Mouse (Mus musculus): ENCODE results near the gene Dmgdh. TPM values are rescaled to one million over a fixed set of nuclear protein-coding genes. Genes with fewer than 3 reads are reported as not detected.

Dmgdh gene
- polyA plus RNA-seq (2015; fragmentation: Nextera tagmentation; extraction: Ambion mirVana), result 0.30 and 0.31 TPM in 2 replicates

DNA sequence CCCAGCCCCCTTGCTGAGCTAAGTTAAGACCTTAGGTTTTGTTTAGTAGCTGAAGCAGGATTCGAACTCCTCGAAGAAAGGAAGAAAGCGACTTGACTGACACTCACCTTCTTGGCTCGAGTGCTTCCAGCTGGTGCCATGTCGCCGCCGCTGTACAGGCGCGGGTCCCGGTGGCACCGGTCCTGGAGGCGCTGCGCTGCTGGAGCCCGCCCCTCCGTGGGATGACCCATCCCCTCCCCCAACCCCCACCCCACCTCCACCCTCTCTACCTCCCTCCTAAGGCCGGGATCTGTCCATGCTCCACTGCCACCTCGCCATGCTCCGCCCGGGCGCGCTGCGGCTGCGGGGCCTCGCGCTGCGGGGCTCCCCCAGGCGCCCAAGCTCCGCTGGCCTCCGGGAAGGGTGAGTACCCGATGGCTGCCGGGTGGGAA, at the start of gene Dmgdh, which contains the start of gene Bhmt2:
TSS of gene Dmgdh (plus strand) at position 303 of the 431 bp plus-strand sequence.
TSS of gene Bhmt2 (minus strand) at position 172 of the 431 bp plus-strand sequence.
- Histone ChIP-seq H3K9ac (no peak within 1 kb of the TSS), H3K4me2 (peak within 1 kb of the TSS; percentile 38), H3K4me3 (no peak within 1 kb of the TSS; the same call in 1 of the 2 replicates), H3K27me3 (0 out of 2 replicates have a peak, but pooled peaks cover 4% of the 10 kb centered on the region), H3K36me3 (no peaks in the 10 kb centered on the region), H3K27ac (replicated peaks) (no peak within 1 kb of the TSS), H3K9me3 (no peaks in the 10 kb centered on the region), H3K4me1 (replicated peaks) (0 out of 2 replicates have a peak, but pooled peaks cover 3% of the 10 kb centered on the region)
- WGBS, result 10% methylated on average over 31 of the region's 31 CpGs
- no peak for ATAC-seq (ENCODE audit: low FRiP score, low read depth)

DNA sequence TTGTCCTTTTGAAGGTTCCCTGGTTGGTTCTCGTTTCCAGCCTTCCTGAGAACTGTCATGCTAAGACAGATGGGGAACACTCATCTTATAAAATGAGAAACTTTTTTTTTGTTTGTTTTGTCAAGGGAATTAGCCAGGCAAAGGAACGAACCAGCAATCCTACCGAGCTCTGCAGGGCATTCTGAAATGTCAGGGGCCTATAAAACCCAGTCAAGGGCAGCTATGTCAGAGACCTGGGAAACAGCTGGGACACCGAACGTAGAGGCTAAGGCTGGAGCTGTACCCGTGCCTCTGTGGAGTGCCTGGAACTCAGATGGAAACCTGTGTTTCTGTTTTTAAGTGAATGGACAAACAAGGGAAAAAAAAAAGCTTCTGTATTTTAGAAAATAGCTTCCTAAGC, 45.4 kb upstream of the Dmgdh start:
- whole genome bisulfite sequencing, result 19% methylated on average over 6 of the region's 6 CpGs

DNA sequence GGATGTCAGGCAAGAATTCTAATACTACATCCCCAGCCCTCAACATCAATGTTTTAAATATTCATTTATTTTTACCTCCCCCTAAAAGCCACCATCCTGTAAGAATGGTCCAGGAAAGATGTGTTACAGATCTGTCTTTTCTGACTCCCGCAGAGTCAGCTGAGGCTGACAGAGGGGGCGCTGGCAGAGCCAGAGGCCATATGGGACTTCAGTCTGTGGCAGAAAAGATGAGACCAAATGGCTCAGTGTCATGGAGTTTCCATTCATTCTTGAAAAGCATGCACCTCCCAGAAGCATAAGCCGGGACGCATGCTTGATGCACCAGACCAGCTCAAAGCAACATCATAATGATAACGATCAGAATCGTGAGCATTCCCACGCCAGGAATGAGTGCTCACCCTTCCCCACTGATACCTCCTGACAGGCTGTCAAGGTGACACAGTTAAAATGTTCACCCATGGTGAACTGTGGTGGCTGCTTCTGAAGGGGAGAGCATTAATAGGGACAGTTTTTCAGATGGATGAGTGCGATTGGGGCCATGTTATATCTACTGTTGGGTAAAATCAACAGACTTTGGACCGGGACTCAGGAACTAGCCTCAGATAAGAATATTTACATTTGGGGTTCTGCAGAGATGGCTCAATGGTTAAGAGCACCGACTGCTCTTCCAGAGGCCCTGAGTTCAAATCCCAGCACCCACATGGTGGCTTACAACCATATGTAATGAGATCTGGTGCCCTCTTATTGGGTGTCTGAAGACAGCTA, 43.1 kb upstream of the Dmgdh start:
- ATAC-seq (ENCODE audit: low FRiP score, low read depth), result no peak
- H3K36me3 ChIP-seq, result no peaks in the 10 kb centered on the region
- H3K4me3 ChIP-seq, result no peak overlapping the region
- H3K9me3 ChIP-seq, result no peaks in the 10 kb centered on the region
- H3K4me2 ChIP-seq, result no peak overlapping the region
- no peak overlapping the region for H3K9ac ChIP-seq
- WGBS, result 80% methylated on average over 10 of the region's 10 CpGs
- no peaks in the 10 kb centered on the region for H3K4me1 ChIP-seq (replicated peaks)
- H3K27ac ChIP-seq (replicated peaks), result no peak overlapping the region
- no peaks in the 10 kb centered on the region for H3K27me3 ChIP-seq

More for the DNA sequence above, 45.4 kb upstream of the Dmgdh start:
- H3K9ac ChIP-seq, result no peak overlapping the region
- H3K4me3 ChIP-seq, result no peak overlapping the region
- no peaks in the 10 kb centered on the region for H3K27me3 ChIP-seq
- no peak overlapping the region for H3K27ac ChIP-seq (replicated peaks)
- H3K36me3 ChIP-seq, result no peaks in the 10 kb centered on the region
- no peak for ATAC-seq (ENCODE audit: low FRiP score, low read depth)
- no peaks in the 10 kb centered on the region for H3K9me3 ChIP-seq
- H3K4me2 ChIP-seq, result no peak overlapping the region
- H3K4me1 ChIP-seq (replicated peaks), result no peaks in the 10 kb centered on the region

DNA sequence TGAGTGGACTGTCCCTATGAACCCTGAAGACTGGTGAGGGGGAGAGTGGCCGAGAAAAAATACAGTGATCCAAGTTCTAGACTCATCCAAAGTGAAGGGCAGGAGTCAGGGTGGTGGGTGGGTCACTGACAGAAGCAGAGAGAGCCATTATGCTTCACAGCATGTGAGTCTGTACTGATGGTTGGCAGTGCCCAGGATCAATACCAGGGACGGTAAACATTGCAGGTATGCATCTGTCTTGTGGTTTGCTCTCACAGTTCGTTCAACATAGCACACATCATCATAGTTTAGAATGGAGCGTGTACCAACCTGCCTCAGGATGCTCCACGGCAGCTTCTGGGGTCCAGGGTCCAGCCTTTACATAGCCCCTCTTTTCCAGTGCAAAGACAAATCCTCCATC, 41.3 kb upstream of the Dmgdh start:
- 89% methylated on average over 5 of the region's 5 CpGs for WGBS
- ATAC-seq (ENCODE audit: low FRiP score, low read depth), result no peak
- H3K36me3 ChIP-seq, result no peaks in the 10 kb centered on the region
- H3K27ac ChIP-seq (replicated peaks), result no peak overlapping the region
- H3K9me3 ChIP-seq, result no peaks in the 10 kb centered on the region
- no peak overlapping the region for H3K9ac ChIP-seq
- no peak overlapping the region for H3K4me3 ChIP-seq
- no peaks in the 10 kb centered on the region for H3K27me3 ChIP-seq
- H3K4me2 ChIP-seq, result no peak overlapping the region
- no peaks in the 10 kb centered on the region for H3K4me1 ChIP-seq (replicated peaks)

DNA sequence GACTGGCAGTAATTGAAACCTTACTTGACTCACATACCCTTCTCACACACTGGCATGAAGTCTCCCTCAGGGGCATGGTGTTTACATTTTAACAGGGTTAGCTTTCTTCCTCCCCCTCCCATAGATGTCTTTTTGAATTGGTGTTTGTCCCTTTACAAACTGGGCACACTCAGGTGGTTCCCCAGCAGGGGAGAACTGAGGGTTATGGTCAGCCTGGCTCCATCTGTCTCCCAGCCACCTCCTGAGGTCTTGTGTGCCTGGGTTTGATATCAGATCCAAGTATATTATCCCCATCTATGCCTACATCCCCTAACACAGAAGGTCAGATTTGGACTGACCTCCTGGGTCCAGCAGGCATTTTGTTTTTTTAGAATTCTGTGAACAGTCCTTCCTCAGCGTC, 37.7 kb upstream of the Dmgdh start:
- H3K4me3 ChIP-seq, result no peak overlapping the region
- 80% methylated on average over 1 of the region's 1 CpGs for WGBS
- no peak overlapping the region for H3K27ac ChIP-seq (replicated peaks)
- no peaks in the 10 kb centered on the region for H3K27me3 ChIP-seq
- no peaks in the 10 kb centered on the region for H3K9me3 ChIP-seq
- H3K36me3 ChIP-seq, result no peaks in the 10 kb centered on the region
- no peak overlapping the region for H3K4me2 ChIP-seq
- H3K9ac ChIP-seq, result no peak overlapping the region
- no peak for ATAC-seq (ENCODE audit: low FRiP score, low read depth)
- no peaks in the 10 kb centered on the region for H3K4me1 ChIP-seq (replicated peaks)

DNA sequence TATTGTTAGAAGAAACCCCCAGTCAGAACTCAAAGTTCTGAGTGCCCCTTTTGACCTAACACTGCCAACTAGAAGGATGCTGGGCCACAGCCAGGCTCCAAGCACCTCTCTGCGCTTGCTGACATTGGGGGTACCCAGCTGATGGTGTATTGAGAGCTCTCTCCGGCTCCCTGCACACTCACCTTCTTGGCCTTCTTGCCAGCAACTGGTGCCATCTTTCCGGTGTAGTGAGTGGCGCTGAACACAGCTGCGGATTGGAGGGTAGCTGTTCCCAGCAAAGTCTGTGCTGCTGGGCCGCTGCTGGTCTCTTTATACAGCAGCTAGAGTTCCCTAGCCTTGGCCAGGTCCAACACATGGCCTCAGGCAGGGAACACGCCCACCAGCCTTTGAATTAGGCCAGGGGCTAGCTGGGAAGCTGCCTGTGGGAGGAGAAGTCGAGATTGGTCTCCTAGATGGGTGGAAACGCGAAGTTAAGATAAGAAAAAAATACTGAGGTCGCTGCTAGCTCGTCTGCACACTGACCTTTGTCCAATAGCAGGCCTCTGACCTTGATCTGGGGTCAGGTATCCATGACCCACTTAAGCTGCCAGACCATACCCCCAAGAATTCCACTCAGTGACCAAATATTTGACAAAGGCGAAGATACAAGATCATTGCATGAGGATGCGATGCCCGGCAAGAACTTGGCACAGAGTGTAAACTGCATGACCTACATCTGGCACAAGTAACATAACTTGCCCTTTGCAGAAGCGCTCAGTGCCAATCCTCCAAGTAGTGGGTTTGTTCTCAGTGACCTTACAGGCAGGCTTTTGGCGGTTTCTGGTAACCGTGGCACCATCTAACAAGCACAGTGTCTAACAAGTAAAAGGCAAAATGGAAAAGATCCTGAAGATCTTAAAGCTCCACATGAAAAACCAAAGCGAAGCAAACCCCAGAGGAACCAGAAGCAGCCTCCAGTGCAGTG, 36.7 kb upstream of the Dmgdh start, which contains the start of gene Bhmt:
TSS of gene Bhmt (minus strand) at position 680 of the 964 bp plus-strand sequence.
- Histone ChIP-seq H3K36me3 (no peaks in the 10 kb centered on the region), H3K9ac (no peak within 1 kb of the TSS), H3K27ac (replicated peaks) (no peak within 1 kb of the TSS), H3K4me2 (no peak within 1 kb of the TSS), H3K4me1 (replicated peaks) (no peaks in the 10 kb centered on the region), H3K4me3 (no peak within 1 kb of the TSS), H3K27me3 (no peaks in the 10 kb centered on the region), H3K9me3 (no peaks in the 10 kb centered on the region)
- no peak for ATAC-seq (ENCODE audit: low FRiP score, low read depth)
- WGBS, result 74% methylated on average over 19 of the region's 19 CpGs

DNA sequence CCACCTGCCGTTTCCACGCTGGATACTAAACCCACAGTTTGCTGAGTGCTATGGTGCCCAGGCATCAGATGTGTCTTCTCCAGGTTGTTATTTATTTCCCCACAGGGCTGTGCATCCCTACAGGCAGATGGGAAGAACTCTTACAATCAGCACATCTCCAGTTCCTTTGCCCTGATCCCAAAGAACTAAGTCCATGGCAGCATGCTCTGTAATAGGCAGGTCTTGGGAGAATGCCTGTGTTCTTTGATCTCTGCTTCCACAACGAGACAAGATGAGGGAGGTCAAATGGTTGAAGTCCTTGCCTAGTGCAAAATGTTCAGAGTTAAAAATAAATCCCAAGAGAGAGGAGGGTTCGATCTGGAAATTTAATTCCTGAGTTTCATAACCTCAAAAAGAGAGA, 34.6 kb upstream of the Dmgdh start:
- ATAC-seq (ENCODE audit: low FRiP score, low read depth), result no peak
- H3K4me1 ChIP-seq (replicated peaks), result no peaks in the 10 kb centered on the region
- 69% methylated on average over 4 of the region's 4 CpGs for WGBS

DNA sequence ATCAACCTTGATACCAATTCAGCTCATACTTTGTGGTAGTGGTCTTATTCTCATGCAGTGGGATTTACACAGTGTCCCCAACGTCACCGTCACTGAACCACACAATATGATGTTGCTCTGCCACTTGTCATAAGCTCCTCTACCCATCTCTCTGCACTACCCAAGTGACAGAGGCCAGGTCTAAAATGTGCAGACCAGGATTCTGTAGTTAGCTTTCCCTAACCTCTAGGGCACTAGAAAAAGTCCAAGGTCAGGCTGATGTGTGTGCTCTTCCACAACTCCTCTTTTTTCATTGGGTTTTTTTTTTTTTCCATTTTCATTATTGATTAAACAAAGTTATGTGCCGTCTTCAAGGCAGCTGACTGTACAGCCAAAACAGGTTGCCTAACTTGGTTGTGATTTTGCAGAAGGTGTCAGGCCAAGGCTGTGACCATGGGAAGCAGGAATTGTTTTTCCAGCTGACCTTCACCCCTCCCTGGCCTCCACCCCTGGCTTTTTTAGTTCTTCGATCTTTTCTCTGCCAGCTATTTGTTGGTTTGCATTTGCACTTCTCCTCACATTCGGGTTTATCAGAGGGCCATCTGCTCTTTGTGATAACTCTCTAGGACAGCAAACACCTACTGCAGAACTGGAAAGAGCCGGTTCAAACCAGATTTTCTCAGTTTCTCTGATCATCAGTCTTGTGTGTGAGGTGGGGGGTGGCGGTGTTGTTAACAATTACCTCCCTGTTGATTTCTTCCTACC, 25.7 kb upstream of the Dmgdh start:
- H3K36me3 ChIP-seq, result no peaks in the 10 kb centered on the region
- no peaks in the 10 kb centered on the region for H3K9me3 ChIP-seq
- H3K27me3 ChIP-seq, result no peaks in the 10 kb centered on the region
- H3K4me1 ChIP-seq (replicated peaks), result no peaks in the 10 kb centered on the region
- H3K4me3 ChIP-seq, result no peak overlapping the region
- H3K4me2 ChIP-seq, result no peak overlapping the region
- H3K27ac ChIP-seq (replicated peaks), result no peak overlapping the region
- 80% methylated on average over 7 of the region's 7 CpGs for WGBS
- ATAC-seq (ENCODE audit: low FRiP score, low read depth), result no peak
- H3K9ac ChIP-seq, result no peak overlapping the region

More for the DNA sequence above, 34.6 kb upstream of the Dmgdh start:
- Histone ChIP-seq H3K27ac (replicated peaks) (no peak overlapping the region), H3K36me3 (no peaks in the 10 kb centered on the region), H3K4me2 (no peak overlapping the region), H3K9me3 (no peaks in the 10 kb centered on the region), H3K4me3 (no peak overlapping the region), H3K27me3 (no peaks in the 10 kb centered on the region), H3K9ac (no peak overlapping the region)

DNA sequence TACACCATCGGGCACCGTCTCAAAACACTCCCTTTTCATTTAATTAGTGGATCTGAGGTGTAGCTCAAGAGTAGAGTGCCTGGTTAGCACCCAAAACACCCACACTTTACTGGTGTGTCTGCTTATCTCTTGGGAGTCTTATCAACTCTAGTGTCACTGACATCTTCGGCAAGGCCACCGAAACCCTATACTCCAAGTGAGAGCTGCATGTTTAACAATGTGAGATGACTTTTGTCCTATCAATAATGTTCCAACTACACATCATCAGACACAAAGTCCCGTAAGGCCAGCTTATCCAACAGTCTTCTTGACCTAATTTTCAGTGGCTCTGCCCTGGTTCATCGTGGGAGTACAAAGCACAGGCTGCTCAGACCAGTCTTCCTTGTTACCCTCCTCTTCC, 20.9 kb upstream of the Dmgdh start:
- Histone ChIP-seq H3K9me3 (no peaks in the 10 kb centered on the region), H3K27me3 (no peaks in the 10 kb centered on the region), H3K4me2 (no peak overlapping the region), H3K4me3 (no peak overlapping the region), H3K36me3 (no peaks in the 10 kb centered on the region), H3K9ac (no peak overlapping the region), H3K27ac (replicated peaks) (no peak overlapping the region), H3K4me1 (replicated peaks) (no peaks in the 10 kb centered on the region)
- WGBS, result 97% methylated on average over 6 of the region's 6 CpGs
- ATAC-seq (ENCODE audit: low FRiP score, low read depth), result no peak

DNA sequence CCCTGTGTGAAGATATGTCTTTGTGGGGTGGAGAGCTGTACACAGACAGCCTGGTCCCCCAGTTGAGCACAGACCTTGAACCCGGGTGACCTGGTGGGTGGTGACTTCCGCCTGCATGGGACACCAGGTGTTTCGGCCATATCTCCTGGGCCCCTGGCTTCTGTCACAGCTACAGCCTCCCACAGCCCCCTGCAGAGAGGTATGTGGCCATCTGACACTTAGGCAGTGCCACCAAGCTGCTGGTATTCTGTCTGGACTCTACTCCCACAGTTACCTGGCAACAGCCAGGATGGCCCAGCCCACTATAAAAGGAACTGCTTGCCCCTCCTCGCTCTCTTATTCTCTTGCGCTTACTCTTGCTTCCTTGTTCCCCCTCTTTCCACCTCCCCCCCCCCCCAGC, 16.3 kb upstream of the Dmgdh start:
- H3K27ac ChIP-seq (replicated peaks), result no peak overlapping the region
- no peak overlapping the region for H3K4me3 ChIP-seq
- H3K27me3 ChIP-seq, result no peaks in the 10 kb centered on the region
- WGBS, result 59% methylated on average over 5 of the region's 5 CpGs
- no peaks in the 10 kb centered on the region for H3K4me1 ChIP-seq (replicated peaks)
- ATAC-seq (ENCODE audit: low FRiP score, low read depth), result 0 out of 2 replicates have a peak, but pooled peaks have one; percentile 38
- H3K4me2 ChIP-seq, result no peak overlapping the region
- H3K9me3 ChIP-seq, result no peaks in the 10 kb centered on the region
- H3K9ac ChIP-seq, result no peak overlapping the region
- H3K36me3 ChIP-seq, result no peaks in the 10 kb centered on the region

DNA sequence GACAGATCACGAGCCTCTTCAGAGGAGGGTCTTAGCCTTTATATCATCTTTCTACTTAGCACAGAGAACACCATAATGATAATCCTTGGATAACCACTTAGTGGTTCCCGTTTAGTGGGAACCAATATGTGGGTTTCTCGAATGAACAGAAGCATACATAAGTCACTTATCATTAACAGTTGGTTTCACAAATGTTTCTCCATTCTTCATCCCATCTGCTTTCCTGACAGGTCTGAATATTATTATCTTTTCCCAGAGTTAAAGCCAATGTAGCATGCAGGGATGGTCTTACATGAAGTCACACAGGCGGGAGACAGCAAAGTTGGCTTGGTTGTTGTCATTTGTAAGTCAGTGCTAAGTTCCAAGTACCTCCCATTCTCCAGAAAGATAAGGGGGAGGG, 6.6 kb upstream of the Dmgdh start:
- H3K36me3 ChIP-seq, result no peaks in the 10 kb centered on the region
- no peaks in the 10 kb centered on the region for H3K9me3 ChIP-seq
- H3K27me3 ChIP-seq, result no peaks in the 10 kb centered on the region
- ATAC-seq (ENCODE audit: low FRiP score, low read depth), result no peak
- no peaks in the 10 kb centered on the region for H3K4me1 ChIP-seq (replicated peaks)
- H3K4me2 ChIP-seq, result no peak overlapping the region
- H3K27ac ChIP-seq (replicated peaks), result no peak overlapping the region
- WGBS, result 91% methylated on average over 4 of the region's 4 CpGs
- no peak overlapping the region for H3K9ac ChIP-seq
- no peak overlapping the region for H3K4me3 ChIP-seq

All from hindbrain, embryonic 15.5 days (tissue).